Mouse (Mus musculus) layer of hippocampus, postnatal 10 days (tissue): ENCODE measurements around the gene Npffr2. TPM values are rescaled to one million over a fixed set of nuclear protein-coding genes. Genes with fewer than 3 reads are reported as not detected.
"Not testable (repeated sequence)": the region's sequence is repeated elsewhere in the genome, so short reads cannot be mapped to it uniquely, and the experiment has no call there.

ENCODE experiments used
- DNase-seq, 2 experiments: peaks; one replicate each; pipeline ENCODE4 v3.0.0; 2021; ENCODE audit warnings: low spot score in 2 of 2
- long read RNA-seq: library from polyadenylated mRNA; stranded (forward); transcript quantifications from one replicate; pipeline ENCODE4 v2.0.0, GENCODE M21; 2023
- total RNA-seq, 2 experiments: library from RNA; stranded (reverse); gene quantifications; 2 replicates each; pipeline ENCODE4 v1.2.3; 2021

Gene Npffr2
- total RNA-seq = not detected
- long read RNA-seq = 0 reads

GRCm38 (mm10) chr5:89526878-89527578 lies at the start of gene Npffr2:
TSS of gene Npffr2 (plus strand) at chr5:89527429.
- peak in 1 of 2 experiments; percentile 17 for DNase-seq

GRCm38 (mm10) chr5:89492560-89492959 lies 34.7 kb upstream of the Npffr2 start:
- no peak for DNase-seq

- DNase-seq = no peak
Measured at GRCm38 (mm10) chr5:89500182-89500581, 27.0 kb upstream of the Npffr2 start.

GRCm38 (mm10) chr5:89518641-89519040 lies 8.6 kb upstream of the Npffr2 start:
- no peak for DNase-seq

- no peak for DNase-seq
Measured at GRCm38 (mm10) chr5:89526181-89526778, 949 bp upstream of the Npffr2 start.

- no peak for DNase-seq
Measured at GRCm38 (mm10) chr5:89528951-89529350, 1.7 kb downstream of the Npffr2 start.

GRCm38 (mm10) chr5:89529391-89529790 lies 2.2 kb downstream of the Npffr2 start:
- no peak for DNase-seq

- no peak for DNase-seq
Measured at GRCm38 (mm10) chr5:89536018-89536417, 8.8 kb downstream of the Npffr2 start.

- no peak for DNase-seq
Measured at GRCm38 (mm10) chr5:89542472-89542871, 15.2 kb downstream of the Npffr2 start.

- DNase-seq = peak; percentile 86
Measured at GRCm38 (mm10) chr5:89543476-89543875, 16.2 kb downstream of the Npffr2 start.

- not testable (repeated sequence) for DNase-seq
Measured at GRCm38 (mm10) chr5:89559118-89559517, 31.9 kb downstream of the Npffr2 start.

- no peak for DNase-seq
Measured at GRCm38 (mm10) chr5:89561381-89561780, 34.2 kb downstream of the Npffr2 start.

GRCm38 (mm10) chr5:89578678-89579077 lies 51.4 kb downstream of the Npffr2 start:
- DNase-seq = no peak

- no peak for DNase-seq
Measured at GRCm38 (mm10) chr5:89579181-89579580, 52.0 kb downstream of the Npffr2 start.

GRCm38 (mm10) chr5:89581143-89581542 lies 53.9 kb downstream of the Npffr2 start:
- DNase-seq = no peak

GRCm38 (mm10) chr5:89581742-89582366 lies 54.6 kb downstream of the Npffr2 start:
- DNase-seq = no peak

GRCm38 (mm10) chr5:89585021-89585420 lies 57.8 kb downstream of the Npffr2 start:
- no peak for DNase-seq

GRCm38 (mm10) chr5:89592301-89592700 lies 65.1 kb downstream of the Npffr2 start:
- no peak for DNase-seq

GRCm38 (mm10) chr5:89611322-89612015 lies 84.2 kb downstream of the Npffr2 start:
- no peak for DNase-seq

- DNase-seq = no peak
Measured at GRCm38 (mm10) chr5:89612262-89612661, 85.0 kb downstream of the Npffr2 start.

- no peak for DNase-seq
Measured at GRCm38 (mm10) chr5:89631599-89631998, 104.4 kb downstream of the Npffr2 start.
